Mouse (Mus musculus): Measurements from ENCODE around the gene Nanos3.

Nanos3 gene

GRCm38 (mm10) chr8:84183261-84184084, 1.5 kb downstream of the Nanos3 start:
- DNase-seq (ENCODE audit: low read depth): no peak

- DNase-seq (ENCODE audit: low read depth): no peak
Measured at GRCm38 (mm10) chr8:84182833-84183232, 2.2 kb downstream of the Nanos3 start.

- no peak for DNase-seq (ENCODE audit: low read depth)
Measured at GRCm38 (mm10) chr8:84180530-84181190, 4.4 kb downstream of the Nanos3 start.

GRCm38 (mm10) chr8:84179946-84180345, 5.1 kb downstream of the Nanos3 start:
- no peak for DNase-seq (ENCODE audit: low read depth)

GRCm38 (mm10) chr8:84178592-84178991, 6.4 kb downstream of the Nanos3 start:
- DNase-seq (ENCODE audit: low read depth): no peak

- DNase-seq (ENCODE audit: low read depth): no peak
Measured at GRCm38 (mm10) chr8:84177405-84177804, 7.6 kb downstream of the Nanos3 start.

- DNase-seq (ENCODE audit: low read depth): no peak
Measured at GRCm38 (mm10) chr8:84176560-84176959, 8.5 kb downstream of the Nanos3 start.

GRCm38 (mm10) chr8:84173861-84174260, 11.2 kb downstream of the Nanos3 start:
- DNase-seq (ENCODE audit: low read depth): no peak

- DNase-seq (ENCODE audit: low read depth): no peak
Measured at GRCm38 (mm10) chr8:84170096-84170495, 14.9 kb downstream of the Nanos3 start.

- no peak for DNase-seq (ENCODE audit: low read depth)
Measured at GRCm38 (mm10) chr8:84167696-84168095, 17.3 kb downstream of the Nanos3 start.

- DNase-seq (ENCODE audit: low read depth): no peak
Measured at GRCm38 (mm10) chr8:84157620-84158019, 27.4 kb downstream of the Nanos3 start.

- DNase-seq (ENCODE audit: low read depth): no peak
Measured at GRCm38 (mm10) chr8:84149181-84149580, 35.8 kb downstream of the Nanos3 start.

- DNase-seq (ENCODE audit: low read depth): no peak
Measured at GRCm38 (mm10) chr8:84148531-84148850, 36.5 kb downstream of the Nanos3 start.

GRCm38 (mm10) chr8:84147769-84148530, 37.1 kb downstream of the Nanos3 start, which contains the start of the genes Cc2d1a and 4930432K21Rik:
Gene Cc2d1a, minus strand, starts transcription at chr8:84147936.
Gene 4930432K21Rik, plus strand, starts transcription at chr8:84148025.
- peak; percentile 85 for DNase-seq (ENCODE audit: low read depth)

GRCm38 (mm10) chr8:84147324-84147766, 37.7 kb downstream of the Nanos3 start:
- DNase-seq (ENCODE audit: low read depth): no peak

- no peak for DNase-seq (ENCODE audit: low read depth)
Measured at GRCm38 (mm10) chr8:84144636-84145245, 40.3 kb downstream of the Nanos3 start.

GRCm38 (mm10) chr8:84140838-84141237, 44.2 kb downstream of the Nanos3 start:
- DNase-seq (ENCODE audit: low read depth): no peak

GRCm38 (mm10) chr8:84137848-84138247, 47.2 kb downstream of the Nanos3 start:
- DNase-seq (ENCODE audit: low read depth): no peak

- DNase-seq (ENCODE audit: low read depth): no peak
Measured at GRCm38 (mm10) chr8:84132225-84132624, 52.8 kb downstream of the Nanos3 start.

GRCm38 (mm10) chr8:84130806-84131205, 54.2 kb downstream of the Nanos3 start:
- no peak for DNase-seq (ENCODE audit: low read depth)

- DNase-seq (ENCODE audit: low read depth): no peak
Measured at GRCm38 (mm10) chr8:84128277-84128676, 56.7 kb downstream of the Nanos3 start.

Data from fibroblast of lung, adult 2 months (primary cell).